Mouse (Mus musculus) thymus, postnatal 0 days (tissue): ENCODE data around the gene Fat2. TPM values are rescaled to one million over a fixed set of nuclear protein-coding genes. Genes with fewer than 3 reads are reported as not detected.

Experiments used
- DNase-seq: peaks from one replicate; pipeline ENCODE4 v3.0.0-alpha.2; 2015; ENCODE audit warnings: low spot score
- polyA plus RNA-seq: library from polyadenylated mRNA; unstranded; fragments of >200 nt; fragmentation: Nextera tagmentation; extraction: Ambion mirVana; gene quantifications from 2 replicates; pipeline ENCODE4 v1.2.1, GENCODE M21; 2015

The Fat2 gene
- polyA plus RNA-seq, 1 experiment from 2014 or later = 0.51 TPM

- DNase-seq = no peak
These were observed 2.3 kb downstream of the Fat2 start for GRCm38 (mm10) chr11:55334063-55334462.

GRCm38 (mm10) chr11:55329868-55330772 lies 6.2 kb downstream of the Fat2 start:
- DNase-seq = no peak

- DNase-seq = no peak
These were observed 8.6 kb downstream of the Fat2 start for GRCm38 (mm10) chr11:55327558-55328409.

- DNase-seq = no peak
These were observed 9.3 kb downstream of the Fat2 start for GRCm38 (mm10) chr11:55327111-55327510.

DNA sequence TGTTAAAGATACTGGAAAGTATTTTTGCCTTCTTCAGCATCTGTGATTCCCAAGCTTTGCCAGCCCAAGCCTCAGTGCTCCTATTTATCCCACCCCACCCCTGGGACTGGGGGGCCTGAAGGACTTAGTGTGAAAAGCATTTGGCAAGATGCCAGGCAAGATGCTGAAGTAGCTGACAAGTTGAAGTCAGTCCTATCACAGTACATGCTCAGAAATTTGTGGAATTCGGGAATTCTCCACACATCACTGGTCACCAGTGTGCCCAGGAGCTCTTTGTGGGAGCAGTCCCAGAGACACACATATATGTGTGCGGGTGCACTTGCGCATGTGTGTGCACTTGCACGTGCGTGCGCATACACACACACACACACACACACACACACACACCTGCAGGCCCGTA lies 10.2 kb downstream of the Fat2 start:
- DNase-seq = no peak

- no peak for DNase-seq
These were observed 12.5 kb downstream of the Fat2 start for GRCm38 (mm10) chr11:55323854-55324253.

DNA sequence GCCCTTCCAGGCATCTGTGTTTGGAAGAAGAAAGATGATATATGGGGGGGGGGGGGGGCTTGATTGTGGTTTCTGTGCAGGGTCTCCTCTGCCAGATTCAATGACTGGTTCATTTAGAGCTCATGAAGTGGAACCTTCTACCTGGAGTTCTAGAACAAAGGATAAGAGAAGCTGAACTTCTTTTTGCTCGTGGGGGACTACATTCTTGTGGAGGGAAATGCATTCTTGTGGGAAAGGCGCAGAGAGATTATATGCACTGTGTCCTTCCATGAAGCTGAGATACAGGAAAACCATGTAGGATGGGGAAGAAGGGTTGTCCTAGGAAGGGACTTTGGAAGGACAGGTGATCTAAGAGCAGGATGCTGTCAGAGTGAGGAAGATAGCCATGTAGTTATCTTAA lies 15.4 kb downstream of the Fat2 start:
- DNase-seq = no peak

GRCm38 (mm10) chr11:55315966-55316365 lies 20.4 kb downstream of the Fat2 start:
- DNase-seq = no peak

GRCm38 (mm10) chr11:55314704-55315047 lies 21.7 kb downstream of the Fat2 start:
- no peak for DNase-seq

DNA sequence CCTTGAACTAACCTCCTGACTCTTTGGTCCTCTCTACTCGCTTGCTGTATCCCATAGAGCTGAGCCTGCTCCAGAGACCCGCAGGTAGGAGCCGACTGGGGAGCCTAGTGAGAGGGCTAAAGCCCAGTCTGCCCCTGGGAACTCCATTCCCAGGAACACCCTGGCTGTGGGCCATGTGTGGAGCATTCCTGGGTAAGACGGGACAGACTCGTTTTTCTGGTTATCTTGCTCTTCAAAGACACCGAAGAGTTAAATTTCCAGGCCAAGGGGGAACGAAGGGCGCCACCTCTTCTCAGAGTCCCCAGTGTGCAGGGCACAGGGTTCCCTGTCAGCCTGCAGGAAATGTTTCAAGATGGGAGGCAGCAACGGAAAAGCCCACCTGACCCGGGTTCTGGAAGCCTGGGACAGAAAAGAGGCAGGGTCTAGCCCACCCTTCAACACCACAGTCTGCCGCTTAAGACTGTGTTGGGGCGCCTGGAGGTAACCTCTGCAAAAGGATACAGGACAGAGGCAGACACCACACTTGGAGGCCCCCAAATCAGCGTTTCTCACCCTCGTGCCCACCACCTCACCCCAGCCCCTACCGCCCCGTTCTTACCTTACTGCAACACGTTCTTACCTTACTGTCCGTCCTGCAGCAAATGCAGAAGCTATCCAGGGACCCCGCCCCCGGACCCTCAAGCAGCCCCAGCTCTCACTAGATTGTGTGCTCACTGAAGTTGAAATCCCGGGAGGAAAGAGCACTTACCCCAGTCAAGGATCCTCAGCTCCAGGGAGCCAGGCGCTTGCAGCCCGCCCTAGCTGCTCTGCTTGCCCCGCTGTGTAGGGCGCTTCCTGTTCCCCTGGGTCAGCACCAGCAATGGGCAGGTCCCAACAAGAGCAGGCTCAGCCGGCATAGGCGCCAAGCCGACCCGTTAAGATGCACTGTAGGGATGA lies 22.3 kb downstream of the Fat2 start:
- no peak for DNase-seq

DNA sequence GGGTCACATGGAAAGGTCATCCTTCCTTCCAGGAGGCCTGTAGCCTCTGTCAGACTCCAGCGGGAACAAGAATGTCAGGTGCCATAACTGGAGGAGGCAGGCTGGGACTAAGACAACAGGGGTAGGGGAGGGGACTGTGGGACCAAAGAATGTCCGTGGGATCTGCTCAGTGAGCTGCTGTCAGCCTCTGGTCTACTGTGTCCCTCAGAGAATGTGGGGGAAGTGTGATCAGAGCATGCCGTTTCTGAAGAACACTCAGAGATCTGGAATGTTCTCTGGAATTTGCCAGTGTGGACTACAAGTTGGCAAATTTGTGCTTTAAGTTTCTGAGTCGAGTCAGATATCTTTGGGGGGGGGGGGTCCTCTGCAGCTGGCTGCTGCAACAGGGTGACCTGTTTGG lies 34.0 kb downstream of the Fat2 start:
- DNase-seq = no peak

DNA sequence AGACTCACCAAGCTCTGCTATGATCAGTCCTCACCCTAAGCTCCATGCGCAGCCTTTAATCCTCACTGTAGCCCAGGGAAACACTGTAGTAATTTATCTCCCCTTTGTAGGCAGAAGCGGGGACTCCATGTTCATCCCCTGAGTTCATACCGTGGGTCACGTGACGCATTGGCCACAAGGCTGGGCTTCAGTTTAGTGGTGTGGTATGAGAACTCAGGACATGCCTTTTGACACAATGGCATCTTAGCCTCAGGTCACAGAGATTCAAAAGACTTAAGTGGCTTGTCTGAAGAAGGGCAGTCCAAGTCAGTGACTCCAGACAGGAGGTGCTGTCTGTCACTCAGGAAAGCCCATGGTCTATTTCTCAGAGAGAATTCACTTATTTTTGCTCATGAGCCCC lies 43.2 kb downstream of the Fat2 start:
- DNase-seq = no peak

DNA sequence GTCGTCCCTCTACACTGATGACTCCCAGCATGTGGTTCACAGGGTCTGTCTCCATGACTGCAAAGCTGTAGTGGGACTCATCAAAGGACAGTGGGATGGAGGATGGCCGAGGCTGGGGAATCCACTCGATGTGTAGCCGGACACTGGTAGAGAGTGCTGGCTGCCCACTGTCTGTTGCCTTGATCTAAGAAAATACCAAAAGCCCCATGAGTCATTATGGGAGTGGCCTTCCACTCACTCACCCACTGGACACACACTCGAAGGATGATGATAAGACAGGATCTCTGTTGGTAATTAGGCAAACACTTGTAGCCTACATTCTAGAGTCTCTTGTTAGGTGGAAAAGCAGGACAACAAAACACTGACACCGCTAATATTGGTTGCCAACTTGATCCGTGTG lies 44.5 kb downstream of the Fat2 start:
- no peak for DNase-seq

GRCm38 (mm10) chr11:55289851-55290391 lies 46.4 kb downstream of the Fat2 start:
- no peak for DNase-seq

DNA sequence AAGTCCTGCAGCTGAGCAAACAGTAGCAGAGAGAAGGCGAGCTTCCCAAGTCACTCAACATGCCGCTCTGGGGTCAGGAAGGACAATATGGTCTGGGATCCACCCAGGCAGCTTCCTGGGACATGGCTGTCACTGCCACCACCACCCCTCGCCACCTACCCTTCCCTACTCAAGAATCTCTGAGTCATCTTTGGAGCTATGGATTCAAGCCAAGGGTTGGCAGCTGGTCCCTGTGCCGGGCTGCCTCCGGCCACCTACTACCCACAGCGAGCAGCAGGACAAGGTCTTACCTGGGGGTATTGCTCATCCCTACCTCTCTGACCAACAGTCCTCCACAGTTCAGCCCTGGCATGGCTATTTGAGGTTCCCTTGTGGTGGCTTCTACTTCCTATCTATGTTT lies 61.6 kb downstream of the Fat2 start:
- DNase-seq = no peak

DNA sequence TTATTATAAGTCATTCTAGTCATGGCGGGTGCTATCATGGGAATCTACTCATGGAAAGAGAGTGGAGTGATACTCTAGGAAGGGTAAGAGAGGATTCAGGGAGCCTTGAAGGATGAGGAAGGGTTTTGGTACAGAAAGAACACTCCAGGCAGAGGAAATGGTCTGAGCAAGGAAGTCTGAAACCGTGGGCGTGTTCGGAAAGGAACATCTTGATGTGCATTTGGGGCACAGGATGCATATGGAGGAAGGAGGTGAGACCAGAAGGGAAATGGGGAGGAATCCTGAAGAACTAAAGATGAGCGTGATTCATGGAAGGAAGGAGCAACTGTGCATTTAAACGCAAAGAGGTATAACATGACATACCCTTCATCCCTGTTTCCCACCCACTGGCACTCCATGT lies 67.8 kb downstream of the Fat2 start:
- no peak for DNase-seq

DNA sequence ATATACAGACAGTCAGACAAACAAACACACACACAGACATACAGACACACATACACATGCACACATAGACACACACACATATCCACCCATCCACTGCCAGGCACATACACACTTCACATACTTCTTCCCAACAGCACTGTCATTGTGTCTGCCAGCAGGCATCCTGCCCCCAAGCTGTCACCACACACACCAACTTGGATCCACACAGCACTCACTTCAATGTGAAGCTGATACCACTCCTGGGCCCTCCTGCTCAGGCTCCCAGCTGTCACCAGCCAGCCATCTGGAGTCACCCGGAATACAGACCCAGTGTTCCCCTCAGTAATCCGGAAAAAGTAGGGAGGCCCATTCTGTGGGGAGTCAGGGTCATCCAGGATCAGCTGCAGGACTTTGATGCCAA lies 70.7 kb downstream of the Fat2 start:
- DNase-seq = no peak

DNA sequence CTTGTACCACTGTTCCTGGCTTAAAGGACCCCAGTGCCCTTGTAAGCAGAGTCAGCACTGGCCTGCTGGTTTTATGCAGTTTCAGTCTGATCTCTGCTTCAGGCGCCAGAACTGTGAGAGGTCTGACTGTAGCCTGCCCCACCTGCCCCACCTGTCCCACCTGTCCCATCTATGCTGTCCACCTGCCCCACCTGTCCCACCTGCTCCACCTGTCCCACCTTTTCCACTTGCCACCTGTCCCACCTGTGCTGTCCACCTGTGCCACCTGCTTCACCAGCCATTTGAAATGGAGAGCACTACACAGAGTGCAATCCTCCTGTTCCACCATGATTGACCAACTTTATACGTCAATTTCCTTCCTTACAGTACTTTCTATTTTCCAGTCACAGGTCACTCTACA lies 72.0 kb downstream of the Fat2 start:
- DNase-seq = no peak

GRCm38 (mm10) chr11:55262000-55262399 lies 74.4 kb downstream of the Fat2 start:
- DNase-seq = no peak

DNA sequence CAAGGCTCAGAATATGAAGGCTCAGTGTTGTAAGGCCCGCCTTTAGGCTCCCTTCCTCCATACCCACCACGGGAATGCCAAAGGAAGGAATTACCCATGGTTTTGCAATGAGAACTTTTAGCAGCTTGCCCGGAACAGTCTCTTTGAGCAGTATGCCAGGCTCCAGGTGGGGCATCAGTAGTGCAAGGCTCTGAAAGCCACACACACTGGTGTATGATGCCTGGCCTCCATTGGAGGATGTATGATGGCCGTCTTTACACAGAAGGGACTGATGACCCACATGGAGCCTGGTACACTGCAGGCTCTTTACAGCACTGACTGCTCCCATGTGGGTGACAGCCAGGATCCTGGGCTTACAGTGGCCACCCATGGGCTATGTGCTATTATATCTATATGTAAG lies 75.3 kb downstream of the Fat2 start:
- no peak for DNase-seq

GRCm38 (mm10) chr11:55253391-55253790 lies 83.0 kb downstream of the Fat2 start:
- no peak for DNase-seq
